Mouse (Mus musculus) activated CD4-positive, CD25-positive, alpha-beta regulatory T cell, adult 4 months (primary cell): Measurements from ENCODE around the gene Anks1. TPM values are rescaled to one million over a fixed set of nuclear protein-coding genes. Genes with fewer than 3 reads are reported as not detected.
A peak's percentile ranks its signal among the peaks of the same experiment; 100 is the strongest.

ENCODE experiments used
- ATAC-seq: one replicate; pipeline ENCODE4 v1.8.0; 2017
- polyA plus RNA-seq, 2 experiments: library from polyadenylated mRNA; unstranded; fragments of 100-300 nt; shearing (Covaris generic); gene quantifications; one replicate each; pipeline ENCODE4 v1.2.1; 2017

Anks1 gene
- polyA plus RNA-seq, 2 experiments from 2014 or later: 2.5 to 3.7 TPM

DNA sequence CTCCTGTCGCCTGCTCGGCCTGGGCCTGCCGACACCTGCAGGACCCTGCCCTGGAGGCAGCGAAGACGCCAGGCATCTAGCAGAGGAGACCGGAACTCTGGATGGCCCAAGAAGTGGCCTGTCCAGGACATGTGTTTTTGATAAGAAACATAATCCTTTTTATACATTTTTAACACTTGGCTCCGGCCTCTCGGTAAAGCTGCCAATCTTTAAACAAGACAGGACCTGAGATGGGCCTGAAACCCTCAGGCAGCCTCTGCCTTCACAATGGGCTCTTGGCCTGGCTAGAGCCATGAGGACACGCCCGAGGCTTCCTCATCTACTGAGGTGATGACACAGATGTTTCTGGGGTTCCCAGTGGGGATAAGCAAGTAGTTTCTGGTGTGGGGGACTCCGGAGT lies 151.6 kb downstream of the Anks1 start:
- ATAC-seq: no peak

DNA sequence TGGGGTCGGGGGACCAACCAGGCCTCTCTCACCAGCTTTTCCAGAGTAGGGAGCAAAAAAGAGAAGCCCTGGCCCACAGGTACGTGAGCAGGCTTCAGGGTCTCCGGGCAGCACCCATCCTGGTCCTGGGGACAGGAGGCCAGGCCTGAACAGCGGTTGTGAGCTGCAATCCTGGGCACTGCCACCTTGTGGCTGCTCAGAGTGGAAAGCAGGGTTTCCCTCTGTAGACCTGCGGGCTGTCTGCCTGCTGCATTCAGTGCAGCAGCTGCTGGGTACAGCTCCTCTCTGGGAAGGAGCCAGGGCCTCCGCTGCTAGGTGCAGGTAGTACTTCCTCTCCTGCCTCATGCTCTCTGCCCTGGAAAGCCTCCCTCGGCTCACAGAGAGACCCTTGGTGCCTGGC lies 152.4 kb downstream of the Anks1 start:
- ATAC-seq: no peak

DNA sequence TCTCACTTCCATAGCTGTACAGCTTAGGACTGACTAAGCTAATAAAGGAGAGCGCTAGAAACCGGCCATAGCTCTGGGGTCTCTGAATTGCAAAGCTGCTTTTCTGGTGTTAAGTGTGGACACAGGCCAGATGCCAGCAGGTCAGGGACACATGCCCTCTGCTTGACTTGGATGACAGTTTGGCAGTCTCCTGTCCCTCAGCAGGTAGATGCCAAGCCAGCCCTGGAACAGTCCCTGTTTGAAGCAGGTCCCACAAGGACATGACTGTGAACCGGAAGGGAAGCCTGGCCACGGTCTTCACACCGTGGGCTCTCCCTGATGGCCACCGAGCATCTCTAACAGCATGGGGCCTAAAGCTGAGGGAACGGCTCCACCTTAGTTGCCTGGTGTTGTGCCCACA lies 153.6 kb downstream of the Anks1 start:
- ATAC-seq: no peak

DNA sequence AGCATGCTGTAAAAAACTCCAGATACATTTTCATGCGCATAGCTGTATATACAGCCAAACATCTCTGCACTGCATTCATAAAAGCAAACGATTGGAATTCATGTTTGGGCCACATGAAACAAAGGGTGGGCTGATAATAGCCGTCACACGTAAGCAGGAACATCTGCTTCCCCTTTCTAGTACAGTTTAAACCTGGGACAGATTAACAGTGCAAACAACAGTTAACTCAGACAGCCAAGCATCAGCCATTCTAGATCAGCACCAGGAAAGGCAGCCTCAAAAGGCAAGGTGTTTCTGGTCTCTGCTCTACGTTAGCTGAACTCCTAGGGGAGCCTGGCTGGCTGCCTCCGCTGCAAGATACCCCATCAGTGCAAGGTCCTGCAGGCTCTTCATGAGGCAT lies 154.1 kb downstream of the Anks1 start:
- no peak for ATAC-seq

DNA sequence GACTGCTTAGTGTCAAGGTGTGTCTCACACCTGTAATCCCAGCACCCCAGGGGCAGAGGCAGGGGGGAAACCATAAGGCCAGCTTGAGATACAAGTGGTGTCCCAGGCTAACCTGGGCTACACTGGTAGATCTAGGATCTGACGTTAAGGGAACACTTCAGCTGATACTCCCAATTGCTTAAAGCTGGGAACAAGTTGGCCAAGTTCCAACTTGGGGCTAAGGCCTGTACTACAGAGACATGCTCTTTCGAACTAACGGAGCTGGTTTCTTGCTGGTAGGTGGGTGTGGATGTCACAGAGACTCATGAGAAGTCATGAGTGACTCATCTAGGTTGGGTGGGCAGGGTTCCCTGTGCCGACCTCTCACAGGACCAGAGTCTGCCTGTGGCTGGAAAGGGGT lies 158.2 kb downstream of the Anks1 start:
- no peak for ATAC-seq

DNA sequence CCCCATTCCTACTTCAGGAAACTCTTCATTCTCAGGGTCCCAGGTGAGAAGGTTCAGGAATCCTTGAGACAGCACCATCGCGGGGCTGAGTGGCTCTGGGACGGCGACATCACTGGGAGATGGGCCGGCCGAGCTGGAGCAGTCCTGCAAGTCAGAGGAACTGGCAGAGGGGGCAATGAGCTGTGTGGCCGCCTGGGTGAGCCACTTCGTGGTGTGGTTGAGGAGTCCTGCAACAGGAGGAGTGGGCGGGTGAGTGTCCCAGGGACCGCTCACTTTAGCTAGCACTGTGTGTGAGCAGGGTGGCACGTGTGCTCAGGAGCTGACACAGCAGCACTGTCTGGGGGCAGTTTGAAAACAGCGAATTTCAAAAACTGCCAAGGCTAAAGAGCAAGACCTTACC lies 160.3 kb downstream of the Anks1 start:
- no peak for ATAC-seq

DNA sequence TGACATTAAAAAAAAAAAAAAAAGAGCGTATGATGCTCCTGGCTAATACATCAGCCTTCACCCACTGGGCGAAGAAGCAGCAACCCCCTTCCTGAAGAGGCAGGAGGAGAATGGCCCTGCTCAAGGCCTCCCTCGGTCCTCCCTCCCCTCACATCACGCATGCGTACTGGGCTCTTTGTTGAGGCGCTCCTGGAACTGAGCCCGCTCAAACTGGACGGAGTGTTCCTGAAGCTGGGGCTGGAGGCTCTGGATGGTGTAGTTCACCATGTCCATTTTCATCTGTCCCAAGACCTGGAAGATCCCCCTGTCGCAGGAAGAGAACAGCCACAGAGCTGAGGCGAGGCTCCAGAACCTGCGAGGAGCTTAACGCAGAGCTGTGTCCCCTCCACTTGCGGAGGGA lies 161.2 kb downstream of the Anks1 start:
- no peak for ATAC-seq

DNA sequence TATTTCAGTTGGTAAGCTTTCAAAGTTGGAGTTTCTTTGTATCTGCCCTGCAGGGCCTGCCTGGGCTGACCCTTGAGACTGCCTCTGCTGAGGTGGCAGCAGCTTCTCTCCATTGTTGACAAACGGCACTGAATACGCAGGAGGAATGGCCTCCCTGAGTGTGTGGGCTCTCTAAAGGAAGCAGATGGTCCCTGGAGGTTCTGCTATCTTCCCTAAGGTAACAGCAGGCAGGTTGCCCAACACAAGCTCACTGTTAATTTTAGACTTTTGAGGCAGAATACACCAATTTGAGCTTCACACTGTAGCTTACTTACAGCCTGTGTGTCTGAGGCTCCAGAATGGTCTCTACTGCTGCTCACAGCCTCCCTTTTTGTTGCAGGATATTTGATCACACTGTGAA lies 163.6 kb downstream of the Anks1 start:
- ATAC-seq: no peak

DNA sequence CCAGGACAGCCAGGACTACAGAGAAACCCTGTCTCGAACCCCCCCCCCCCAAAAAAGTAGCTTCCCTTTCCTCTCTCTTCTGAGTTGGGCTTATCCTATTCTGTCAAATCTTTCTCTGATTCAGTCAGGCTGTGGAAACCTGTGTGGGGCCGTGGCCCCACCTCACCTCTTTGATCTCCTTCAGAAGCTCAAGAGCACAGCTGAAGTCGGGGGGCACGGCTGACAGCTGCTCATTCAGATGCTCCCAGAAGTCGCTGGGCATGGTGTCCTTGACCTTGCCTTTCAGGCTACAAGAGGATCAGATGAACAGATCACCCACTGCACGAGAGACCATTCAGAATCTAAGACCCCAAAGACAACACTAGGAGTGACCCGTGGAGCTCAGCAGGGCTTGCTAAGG lies 165.4 kb downstream of the Anks1 start:
- no peak for ATAC-seq

DNA sequence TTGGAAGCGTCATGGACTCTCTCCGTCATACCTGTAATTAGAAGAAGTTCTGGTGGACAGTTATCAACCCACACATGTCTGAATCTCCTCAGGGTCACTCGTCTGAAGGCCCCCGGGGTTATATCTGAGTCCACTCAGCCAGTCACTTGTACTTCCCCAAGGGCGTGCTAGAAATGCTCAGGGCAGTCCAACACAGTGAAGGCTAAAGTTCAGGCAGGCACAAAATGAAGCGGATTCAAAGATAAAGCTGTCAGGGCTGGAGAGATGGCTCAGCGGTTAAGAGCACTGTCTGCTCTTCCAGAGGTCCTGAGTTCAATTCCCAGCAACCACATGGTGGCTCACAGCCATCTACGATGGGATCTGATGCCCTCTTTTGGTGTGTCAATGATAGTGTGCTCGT lies 168.9 kb downstream of the Anks1 start:
- no peak for ATAC-seq

DNA sequence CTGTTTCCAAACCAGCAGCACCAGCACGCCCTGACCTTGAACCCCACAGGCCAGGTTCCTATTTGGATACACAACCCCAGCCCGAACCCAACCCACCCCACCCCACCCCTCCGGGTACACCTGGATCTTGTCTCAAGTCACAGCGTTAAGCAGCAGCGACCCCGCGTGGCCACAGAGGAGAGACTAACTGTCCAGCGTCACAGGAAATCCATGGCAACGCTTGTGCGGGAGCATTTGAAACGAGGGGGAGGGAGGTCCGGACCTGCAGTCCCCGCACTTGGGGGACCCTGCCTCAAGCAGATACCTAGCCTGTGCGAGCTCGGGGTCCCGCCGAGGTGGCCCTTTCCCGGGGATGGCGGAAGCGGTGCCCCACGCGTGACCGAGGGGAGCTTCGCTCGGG lies 170.5 kb downstream of the Anks1 start:
- peak; percentile 65 for ATAC-seq

DNA sequence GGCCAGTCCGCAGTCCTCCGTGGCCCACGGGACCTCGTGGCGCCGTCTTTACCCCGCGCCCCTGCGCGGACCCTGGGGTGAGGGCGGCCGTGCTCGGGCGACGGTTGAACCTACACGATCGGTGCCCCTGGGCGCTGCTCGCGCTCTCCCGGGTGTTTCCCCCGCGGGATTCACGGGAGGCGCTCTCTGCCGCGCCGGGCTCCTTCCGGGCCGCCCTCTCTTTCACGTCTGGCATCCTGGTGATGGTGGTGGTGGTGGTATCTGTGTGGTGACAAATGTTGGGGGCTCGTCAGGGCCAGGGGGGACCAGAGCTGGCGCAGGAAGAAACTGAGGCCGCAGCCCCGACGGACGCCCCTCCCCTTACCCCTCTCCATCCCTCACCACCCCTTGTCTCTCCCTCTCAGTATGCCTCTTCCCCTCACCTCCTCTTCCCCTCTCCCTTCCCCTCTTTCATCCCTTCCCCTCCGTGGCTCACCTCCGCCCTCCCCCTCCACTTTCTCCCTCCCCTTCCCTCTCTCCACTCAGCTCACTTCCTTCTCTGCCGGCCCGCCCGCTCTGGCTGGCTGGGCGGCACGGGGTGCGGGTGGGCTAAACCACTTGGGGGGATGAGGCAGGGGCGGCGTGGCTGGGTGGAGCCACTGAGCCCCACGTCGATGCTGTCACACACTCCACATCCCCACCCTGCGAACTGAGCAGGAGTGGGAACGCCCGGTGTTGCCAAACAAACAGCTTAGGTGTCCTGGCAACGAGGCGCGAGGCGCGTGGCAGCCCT lies 171.1 kb downstream of the Anks1 start, which contains the start of gene Tcp11:
TSS of gene Tcp11 (minus strand) at position 595 of the 772 bp plus-strand sequence.
- peak; percentile 60 for ATAC-seq

DNA sequence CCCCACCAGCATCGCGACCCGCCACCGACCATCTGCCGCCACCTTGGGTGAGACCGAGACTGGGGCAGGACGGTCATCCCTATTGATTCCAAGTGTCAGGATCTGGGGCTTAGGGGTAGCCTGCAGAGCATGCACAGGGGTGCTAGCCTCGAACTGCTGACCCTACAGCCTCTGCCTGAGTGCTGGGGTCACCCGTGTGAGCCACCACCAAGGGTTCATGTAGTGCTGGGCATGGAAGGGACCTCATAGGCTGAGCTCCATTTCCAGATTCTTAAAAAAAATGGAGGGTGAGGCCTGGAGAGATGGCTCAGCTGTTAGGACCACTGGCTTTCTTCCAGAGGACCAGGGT lies 171.7 kb downstream of the Anks1 start:
- ATAC-seq: no peak

DNA sequence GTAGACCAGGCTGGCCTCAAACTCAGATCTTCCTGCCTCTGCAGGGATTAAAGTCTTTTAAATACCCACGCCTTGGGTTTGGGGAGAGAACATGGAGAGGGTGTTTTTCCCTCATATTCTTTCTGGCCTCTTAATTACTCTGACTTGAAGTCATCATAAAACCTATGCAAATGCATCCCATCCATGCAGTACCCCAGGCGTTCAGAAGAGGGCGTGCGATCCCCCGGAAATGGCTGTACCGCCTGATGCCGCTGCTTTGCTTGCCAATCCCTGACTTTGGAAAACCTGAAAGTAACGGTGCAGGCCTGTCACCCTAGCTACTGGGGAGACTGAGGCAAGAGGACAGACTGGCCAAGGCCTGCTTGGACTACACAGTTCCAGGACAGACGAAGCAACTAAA lies 172.3 kb downstream of the Anks1 start:
- ATAC-seq: no peak

DNA sequence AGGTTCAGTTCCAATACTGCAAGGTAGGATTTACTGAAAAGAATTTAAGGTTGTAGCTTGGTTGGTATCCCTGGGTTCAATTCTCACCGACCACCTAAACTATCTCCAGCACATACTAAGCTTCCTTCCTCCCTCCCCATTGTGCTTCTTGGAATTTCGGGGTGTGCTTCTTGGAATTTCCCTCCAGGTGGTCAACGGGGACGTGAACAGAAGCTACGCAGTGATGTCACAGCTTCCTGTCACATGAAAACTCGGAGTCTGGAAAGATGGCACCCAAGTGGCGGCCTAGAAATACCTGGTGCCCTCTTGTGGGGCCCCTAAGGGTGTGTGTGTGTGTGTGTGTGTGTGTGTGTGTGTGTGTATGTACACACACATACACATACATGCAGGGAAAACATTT lies 172.8 kb downstream of the Anks1 start:
- no peak for ATAC-seq

DNA sequence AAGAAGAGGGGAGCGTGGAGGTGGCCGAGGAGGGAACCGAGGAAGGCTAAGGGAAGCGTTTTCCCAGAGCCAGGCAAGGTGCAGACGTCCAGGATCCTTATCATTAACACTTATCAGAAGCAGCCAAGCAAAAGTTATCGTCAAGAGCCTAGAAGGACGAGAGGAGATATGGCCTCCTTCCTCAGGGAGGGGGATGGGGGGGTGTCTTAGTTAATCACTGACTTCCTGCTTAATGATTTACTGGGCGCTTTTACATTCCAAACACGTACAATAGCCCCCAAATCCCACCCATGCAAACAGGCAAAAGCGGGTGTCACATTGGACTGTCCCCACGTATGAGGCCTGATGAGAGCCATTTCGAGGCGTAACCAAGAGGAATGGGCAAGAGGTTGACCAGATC lies 173.8 kb downstream of the Anks1 start:
- no peak for ATAC-seq

DNA sequence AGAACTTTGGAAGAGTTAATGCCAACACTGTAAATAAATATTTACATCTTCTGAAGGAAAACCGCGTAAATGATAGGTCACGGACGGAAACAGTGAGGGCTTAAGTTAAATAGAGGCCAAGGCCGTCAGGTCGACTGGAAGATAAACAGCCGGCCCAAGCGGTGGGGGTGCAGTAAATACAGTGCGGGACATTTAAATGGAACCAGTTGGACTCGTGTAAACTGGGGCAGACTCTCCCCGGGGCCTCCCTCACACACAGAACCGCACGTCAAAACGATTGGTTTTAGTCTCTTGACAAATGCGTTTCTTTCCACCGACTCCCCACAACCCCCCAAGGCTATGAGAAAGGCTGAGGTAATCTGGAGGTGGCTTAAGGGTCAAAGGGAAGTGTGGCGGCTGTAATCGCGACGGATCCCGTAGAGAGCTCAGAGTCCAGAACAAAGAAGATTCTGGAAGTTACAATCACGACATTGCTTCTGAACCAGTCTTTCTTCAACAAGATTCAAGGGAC lies 175.3 kb downstream of the Anks1 start:
- ATAC-seq: no peak

DNA sequence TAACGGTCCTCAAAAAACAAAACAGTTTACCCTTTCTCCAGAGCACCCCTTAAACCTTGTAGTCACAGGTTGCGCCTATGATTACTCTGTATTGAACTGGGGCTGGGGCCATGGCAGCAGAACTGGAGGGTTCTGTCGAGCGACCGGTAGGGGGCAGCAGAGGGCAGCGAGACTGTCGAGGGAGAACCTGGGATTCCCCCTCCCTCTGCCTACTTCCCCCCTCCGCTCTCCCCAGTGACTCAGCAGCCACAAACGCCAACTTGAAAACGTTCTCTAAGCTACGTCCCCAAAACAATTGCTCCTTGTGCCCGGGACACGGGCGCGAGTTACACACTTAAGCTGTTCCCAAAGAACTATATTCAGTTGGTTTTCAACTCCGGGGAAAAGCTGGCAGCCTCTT lies 175.9 kb downstream of the Anks1 start:
- peak; percentile 78 for ATAC-seq

DNA sequence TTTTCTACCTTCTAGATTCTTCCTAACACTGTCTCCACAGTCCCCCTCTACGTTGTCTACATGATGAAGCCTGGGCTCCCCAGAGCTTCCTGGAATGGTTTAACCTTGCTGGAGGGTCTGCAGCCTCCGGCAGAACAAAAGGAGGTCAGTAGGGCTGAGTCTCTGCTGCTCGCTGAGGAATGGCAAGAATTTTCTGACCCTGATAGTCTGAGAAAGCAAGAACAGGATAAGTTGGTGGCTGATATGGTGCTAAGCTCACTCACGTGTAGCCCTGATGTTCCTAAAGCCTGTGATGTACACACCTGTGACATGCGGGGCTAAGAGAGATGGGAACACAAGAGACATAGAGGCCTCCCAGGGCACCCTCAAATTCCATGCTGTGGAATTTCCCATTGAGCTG lies 178.3 kb downstream of the Anks1 start:
- no peak for ATAC-seq

DNA sequence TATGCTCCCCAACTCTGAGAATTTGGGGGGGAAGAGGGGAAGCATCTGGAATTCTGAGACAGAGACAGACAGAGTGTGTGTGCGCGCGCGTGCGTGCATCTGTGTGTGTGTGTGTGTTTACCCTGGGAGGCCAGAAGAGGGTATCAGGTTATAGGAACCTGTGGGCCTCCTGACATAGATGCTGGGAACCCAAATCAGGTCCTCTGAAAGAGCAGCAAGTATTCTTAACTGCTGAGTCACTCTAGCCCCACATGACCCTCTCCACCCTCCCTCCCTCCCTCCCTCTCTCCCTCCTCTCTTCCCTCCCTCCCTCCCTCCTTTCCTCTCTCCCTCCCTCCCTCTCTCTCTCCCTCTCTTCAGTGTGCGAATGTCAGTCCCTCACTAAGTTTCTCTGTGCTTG lies 179.6 kb downstream of the Anks1 start:
- ATAC-seq: no peak

DNA sequence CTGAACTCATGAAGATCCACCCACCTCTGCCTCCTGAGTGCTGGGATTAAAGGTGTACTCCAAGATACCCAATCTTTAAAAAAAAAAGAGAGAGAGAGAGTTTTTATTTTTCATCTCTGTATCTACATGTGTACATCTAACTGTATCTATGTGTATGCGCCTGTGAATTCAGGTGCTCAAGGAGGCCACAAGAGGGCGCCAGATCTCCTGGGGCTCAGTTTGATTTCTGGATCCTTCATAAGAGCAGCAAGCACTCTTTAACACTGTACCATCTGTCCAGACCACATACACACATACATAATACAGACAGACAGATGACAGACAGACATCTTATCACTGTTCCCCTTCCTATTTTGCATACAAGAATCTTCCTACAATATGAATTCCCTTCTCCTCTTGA lies 183.2 kb downstream of the Anks1 start:
- no peak for ATAC-seq

DNA sequence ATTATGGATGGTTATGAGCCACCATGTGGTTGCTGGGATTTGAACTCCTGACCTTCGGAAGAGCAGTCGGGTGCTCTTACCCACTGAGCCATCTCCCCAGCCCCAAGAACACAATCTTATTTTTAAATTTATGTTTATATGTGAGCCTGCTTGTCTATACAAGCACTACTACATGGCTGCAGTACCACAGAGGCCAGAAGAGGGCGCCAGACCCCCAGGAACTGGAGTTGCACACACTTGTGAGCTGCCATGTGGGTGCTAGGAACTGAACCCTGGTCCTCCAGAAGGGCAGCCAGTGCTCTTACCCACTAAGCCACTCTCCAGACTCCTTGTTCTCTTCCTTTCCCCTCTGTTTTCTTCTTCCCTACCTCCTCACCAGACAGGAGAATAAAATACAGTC lies 184.7 kb downstream of the Anks1 start:
- ATAC-seq: no peak

DNA sequence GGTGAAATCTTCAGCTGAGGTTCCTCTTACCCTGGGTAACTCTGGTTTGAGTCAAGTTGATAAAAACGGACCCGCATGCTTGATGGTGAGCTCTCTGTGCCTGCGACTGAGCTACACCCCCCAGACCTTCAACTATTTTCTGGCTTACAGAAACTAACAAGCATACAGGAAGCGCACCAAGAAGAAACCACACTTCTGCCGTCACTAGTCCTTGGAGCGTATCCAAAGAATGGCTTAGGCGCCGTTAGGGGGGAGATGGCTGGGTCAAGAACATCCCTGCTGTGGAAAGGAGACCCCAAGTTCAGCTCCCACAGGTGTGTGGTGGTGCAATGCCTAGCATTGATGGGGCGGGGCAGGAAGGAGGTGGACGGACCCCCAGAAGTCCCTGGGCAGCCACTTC lies 187.3 kb downstream of the Anks1 start:
- ATAC-seq: no peak

DNA sequence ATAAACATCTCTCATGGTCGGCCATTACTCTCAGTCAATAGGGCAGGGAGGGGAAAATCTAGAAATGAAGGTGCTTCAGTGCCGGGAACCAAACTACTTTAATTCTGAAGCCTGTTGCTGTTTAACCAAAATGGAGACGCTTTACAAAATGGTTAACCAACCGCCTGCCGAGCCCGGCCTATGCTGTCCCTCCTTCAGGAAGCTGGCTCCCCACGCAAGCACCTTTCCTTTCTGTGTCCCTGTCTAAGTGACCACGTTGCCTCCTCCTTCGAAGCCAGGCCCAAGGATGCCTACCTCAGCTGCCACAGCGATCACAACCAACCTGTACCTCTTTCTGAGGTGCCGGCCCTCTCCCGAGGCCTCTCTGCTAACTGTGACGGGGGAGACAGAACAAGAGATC lies 188.2 kb downstream of the Anks1 start:
- ATAC-seq: no peak

DNA sequence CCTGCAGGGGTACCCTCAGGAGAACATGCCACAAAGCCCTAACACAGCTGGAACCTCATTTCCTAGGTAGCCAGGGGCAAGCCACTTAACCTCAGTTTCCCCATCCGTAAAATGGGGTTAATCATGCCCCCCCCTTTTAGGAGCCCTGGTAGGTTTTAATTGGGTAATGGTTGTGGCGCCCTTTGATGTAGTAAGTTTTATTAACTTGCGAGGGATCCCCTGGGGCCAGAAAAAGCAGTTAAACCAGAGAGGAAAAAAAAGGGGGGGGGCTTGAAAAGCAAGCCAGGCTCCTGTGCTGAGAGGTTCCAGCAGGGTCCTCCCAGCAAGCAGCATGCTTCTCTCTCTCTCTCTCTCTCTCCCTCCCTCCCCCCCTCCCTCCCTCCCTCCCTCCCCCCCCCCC lies 190.0 kb downstream of the Anks1 start:
- no peak for ATAC-seq
